Mouse (Mus musculus) spleen, adult 18-20 months (tissue): ENCODE measurements around the gene Gm12258.
"Not testable (repeated sequence)": the region's sequence is repeated elsewhere in the genome, so short reads cannot be mapped to it uniquely, and the experiment has no call there.

Experiments
- DNase-seq, 2 experiments: peaks; one replicate each; pipeline ENCODE4 v3.0.0; 2022; ENCODE audit warnings: mixed read lengths in 2 of 2

Gm12258 gene

DNA sequence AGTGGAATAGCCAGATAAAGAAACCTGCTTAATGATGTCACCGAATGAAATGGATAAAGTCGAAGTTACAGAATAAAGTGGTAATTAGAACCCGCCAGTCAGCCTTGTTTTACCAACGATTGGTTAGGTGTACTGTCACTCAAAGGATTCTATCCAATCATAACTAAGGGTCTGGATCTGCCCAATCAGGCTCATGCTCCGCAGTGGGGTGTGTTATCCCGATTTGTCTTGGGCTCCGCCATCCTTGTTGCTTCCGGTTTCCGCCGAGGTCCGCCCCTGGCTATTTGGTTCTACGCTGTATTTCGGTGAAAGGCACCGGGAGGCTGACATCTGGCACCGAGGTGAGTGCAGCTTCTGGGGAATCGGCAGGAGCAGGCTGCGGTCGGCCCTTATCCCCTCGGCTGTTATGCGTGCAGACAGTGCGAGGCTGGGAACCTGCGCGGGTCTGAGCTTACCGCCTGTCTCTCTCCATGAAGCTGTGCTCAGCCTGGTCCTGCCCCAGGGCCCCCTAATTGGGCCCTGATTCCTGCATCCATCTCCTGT lies at the start of gene Gm12258:
TSS of gene Gm12258 (plus strand) at position 240 of the 543 bp plus-strand sequence.
- peak; percentile 61 to 68 for DNase-seq

DNA sequence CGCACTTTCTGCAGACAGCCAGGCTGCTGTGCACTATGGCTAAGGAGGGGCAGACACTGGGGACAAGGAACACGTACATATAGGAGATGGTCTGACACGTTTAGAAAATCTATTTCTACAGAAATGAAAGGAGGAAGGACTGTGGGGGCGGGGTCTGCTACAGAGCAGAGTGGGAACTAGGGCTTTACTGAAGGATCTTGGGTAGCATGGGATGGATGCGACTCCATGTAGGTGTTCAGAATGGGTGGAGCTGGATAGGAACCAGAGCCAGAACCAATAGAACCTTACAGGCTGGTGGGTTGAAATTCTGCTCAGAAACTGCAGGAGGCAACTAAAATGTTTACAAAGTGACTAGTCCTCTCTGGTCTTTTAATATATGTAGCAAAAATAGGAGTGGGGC lies 47.2 kb upstream of the Gm12258 start:
- DNase-seq, result no peak

DNA sequence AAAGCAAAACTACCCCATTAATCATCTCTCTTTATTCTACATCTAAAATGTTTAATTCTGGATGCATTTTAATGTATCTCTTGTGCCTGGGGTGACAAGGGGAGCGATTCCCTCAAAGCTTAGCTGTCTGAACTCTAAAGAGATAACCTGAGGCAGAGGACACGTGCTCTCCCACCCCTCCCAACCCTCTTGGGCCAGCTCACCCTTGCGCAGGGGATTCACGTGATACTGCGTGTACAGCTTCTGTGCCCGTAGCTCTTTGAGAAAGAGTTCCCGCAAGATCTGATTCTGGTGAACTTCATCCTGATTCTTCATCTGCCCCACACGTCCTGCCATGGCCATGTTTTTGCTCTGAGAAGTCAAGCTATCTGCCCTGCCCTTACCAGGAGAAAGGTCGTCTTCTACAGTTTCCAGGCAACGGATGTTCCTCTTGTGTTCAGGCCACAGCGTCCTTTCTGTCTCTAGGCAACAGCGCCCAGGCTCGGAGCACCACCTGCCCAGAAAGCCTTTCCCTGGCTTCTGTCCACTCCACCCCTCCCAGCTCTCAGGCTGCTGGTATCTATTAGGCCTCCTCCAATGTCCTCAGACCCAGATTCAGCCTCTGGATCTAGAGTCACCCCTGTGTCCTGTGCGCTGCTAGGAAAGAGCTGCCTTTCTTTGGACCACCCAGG lies 45.3 kb upstream of the Gm12258 start, which contains the start of gene Fam183b:
TSS of gene Fam183b (minus strand) at position 403 of the 671 bp plus-strand sequence.
- no peak for DNase-seq

DNA sequence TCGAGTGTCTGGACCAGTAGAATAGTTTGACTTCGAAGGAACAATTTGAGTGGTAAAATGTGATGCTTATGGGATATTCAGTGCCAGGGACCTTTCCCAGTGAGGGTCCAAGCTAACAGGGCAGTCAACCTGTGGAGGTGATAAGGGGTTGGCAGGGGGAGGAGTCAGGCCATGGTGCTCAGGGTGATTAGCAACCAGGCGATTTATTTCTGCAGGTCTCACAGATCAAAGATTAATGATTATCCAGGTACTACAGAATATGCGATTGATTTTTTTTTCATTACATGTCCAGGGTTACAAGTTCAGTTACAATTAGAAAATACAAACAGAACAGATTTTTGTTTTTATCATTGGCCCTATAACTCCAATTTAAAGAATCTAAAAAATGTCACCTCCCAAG lies 43.1 kb upstream of the Gm12258 start:
- no peak for DNase-seq

DNA sequence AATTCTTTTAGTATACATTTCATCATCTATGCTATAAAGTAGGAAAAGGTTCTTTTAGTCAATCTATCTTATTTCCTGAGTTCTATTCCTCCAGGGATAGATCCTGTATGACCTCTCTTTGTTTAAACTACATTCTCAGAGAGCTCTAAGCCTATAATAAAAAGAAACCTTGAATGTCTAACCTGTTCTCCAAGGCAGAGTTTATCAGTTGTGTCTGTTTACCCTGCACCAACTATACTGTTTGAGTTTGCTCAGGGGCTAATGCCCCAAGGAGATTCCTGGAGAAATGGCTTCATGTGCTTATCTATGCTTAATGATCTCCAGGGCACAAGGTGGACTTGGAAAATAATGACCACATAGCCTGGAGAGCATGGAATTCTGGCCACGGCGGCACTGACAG lies 42.6 kb upstream of the Gm12258 start:
- no peak for DNase-seq

DNA sequence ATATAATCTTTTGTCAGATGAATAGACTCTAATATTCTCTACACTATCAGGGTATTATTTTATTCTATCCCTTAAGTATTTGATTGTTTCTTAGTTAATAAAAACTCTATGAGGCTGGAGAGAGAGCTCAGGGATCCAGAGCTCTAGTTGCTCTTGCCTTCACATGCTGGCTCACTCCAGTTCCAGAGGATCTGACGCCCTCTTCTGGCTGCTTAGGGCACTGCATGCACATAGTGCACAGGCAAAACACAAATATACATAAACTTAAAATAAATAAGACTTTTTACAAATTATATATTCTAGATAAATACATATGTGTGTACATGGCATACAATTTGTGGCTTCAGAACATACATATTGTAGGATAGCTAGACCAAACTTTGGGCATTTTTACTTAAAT lies 35.0 kb upstream of the Gm12258 start:
- DNase-seq, result no peak

DNA sequence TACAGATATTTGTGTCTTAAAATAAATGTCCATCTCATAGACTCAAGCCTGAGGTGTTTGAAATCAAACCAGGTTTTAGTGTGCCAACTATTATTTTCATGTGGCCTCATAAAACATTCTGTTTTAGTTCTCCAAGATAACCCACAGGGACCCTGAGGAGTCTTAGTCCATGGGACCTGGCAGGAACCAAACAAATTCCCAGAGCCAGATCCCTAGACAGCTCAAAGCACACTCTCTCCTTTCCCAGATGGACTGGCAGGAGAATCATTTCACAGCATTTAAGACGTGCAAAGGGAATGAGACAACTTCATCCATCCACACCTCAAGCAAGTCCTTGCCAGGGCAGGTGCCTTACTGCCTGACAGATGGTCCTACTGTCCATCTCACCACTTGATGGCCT lies 32.3 kb upstream of the Gm12258 start, which contains the start of gene Olfr313:
TSS of gene Olfr313 (plus strand) at position 301 of the 400 bp plus-strand sequence.
- DNase-seq, result not testable (repeated sequence)

DNA sequence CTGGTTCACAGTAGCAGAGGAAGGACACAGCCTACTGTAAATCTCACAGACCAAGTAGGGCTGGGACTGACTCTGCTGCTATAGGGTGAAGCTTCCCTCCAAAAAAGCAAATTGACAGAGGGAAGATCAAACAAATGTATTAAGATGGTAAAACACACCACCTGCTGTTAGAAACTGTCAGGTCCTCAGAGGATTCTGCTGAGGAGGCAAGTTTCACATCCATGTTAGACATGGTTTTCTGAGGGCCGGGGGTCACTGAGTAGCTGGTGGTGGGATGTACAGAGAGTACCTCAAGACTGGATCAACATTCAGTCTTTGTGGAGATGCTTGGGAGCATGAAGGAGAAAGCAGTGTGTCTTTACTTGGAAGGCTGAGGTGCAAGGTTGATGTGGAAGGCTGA lies 31.3 kb upstream of the Gm12258 start:
- DNase-seq, result no peak

DNA sequence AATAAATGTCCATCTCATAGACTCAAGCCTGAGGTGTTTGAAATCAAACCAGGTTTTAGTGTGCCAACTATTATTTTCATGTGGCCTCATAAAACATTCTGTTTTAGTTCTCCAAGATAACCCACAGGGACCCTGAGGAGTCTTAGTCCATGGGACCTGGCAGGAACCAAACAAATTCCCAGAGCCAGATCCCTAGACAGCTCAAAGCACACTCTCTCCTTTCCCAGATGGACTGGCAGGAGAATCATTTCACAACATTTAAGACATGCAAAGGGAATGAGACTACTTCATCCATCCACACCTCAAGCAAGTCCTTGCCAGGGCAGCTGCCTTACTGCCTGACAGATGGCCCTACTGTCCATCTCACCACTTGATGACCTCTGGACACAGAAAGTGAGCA lies 18.0 kb upstream of the Gm12258 start, which contains the start of gene Olfr312:
TSS of gene Olfr312 (plus strand) at position 301 of the 400 bp plus-strand sequence.
- not testable (repeated sequence) for DNase-seq

DNA sequence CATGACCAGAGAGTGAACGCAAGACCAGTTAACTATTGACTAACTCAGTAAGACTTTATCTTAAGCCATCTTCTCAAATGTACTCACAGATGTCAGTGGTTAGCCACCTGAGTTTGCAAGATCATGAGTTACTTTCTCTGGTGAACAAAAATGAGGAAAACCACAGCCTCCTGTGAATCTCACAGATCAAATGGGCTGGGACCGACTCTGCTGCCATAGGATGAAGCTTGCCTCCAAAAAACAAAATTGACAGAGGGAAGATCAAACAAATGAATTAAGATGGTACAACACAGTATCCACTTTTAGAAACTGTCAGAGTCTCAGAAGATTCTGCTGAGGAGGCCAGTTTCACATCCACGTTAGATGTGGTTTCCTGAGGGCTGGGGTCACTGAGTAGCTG lies 17.2 kb upstream of the Gm12258 start:
- DNase-seq, result no peak

DNA sequence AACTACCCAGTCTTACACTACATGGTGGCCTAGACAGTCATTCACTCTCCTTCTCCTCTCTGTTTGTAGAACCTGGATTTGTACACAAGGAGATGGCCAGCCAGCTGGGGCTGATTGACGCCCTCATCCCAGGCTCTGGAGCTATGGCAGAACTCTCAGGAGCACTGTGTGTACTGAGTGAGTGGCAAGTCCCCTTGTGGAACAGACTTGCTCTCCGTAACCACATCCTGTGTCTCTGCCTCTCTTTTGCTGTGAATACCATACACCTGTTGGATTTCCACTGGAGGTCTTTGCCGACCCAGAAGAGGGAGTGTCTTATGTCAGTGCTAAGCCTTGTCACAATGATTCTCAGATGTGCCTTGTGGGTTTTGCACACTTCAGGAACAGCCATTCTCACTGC lies 14.4 kb upstream of the Gm12258 start:
- DNase-seq, result not testable (repeated sequence)

DNA sequence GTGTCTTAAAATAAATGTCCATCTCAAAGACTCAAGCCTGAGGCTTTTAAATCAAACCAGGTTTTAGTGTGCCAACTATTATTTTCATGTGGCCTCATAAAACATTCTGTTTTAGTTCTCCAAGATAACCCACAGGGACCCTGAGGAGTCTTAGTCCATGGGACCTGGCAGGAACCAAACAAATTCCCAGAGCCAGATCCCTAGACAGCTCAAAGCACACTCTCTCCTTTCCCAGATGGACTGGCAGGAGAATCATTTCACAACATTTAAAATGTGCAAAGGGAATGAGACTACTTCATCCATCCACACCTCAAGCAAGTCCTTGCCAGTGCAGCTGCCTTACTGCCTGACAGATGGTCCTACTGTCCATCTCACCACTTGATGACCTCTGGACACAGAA lies 8.0 kb upstream of the Gm12258 start, which contains the start of gene Olfr311:
TSS of gene Olfr311 (plus strand) at position 301 of the 400 bp plus-strand sequence.
- not testable (repeated sequence) for DNase-seq

DNA sequence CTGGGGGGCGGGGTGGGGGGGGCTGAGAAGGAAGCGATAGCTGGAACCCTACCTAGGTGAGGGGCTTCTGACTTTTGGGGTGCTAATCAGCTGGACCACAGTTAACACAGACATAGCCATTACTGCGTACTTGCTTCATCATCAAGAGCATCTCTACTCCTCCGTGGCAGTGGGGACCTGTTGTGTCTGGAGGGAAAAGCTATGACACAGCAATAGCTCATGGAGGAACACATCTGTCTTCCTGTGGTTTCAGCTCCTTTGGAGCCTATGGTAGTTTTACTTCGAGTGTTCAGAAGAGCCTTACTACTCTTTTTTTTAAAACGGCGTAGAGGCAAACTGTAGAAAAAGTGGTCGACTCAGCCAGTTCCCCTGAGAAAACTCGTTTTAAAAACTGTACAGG lies 678 bp downstream of the Gm12258 start:
- DNase-seq, result no peak

DNA sequence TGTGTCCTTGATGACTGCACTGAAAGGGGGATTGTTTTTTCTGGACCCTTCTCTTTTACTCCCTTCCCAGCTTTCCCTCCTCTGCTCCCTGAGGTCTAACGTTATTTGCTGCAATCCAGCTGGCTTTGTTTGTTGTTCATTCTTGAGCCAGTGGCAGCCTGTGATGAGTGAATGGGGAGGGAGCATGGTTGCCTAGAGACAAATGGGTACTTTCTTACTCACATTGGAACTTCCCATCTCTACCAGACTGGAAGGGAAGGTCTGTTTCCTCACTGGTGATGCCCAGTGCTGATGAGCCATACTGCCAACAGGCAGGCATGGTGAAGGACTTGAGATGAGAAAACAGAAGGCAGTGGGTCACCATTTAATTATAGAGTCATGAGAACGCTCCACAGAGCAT lies 2.8 kb downstream of the Gm12258 start:
- no peak for DNase-seq

DNA sequence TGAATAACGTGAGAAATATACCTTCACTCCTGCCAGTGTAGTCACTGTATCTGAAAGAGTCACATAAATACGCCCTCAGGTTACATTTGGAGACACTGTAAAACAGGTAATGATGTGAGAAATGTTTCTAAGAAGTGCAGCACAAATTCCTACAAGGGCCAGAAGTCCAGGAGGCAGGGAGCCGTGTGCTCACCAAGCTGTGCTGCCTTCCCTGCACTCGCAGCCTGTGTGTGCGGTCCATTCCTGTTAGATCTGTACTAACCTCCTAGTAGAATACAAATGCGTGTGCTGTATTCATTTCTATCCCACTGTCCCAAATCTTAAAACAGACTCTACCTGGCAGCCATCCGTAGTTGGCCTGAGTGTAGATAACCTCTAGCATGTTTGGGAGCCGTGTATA lies 13.8 kb downstream of the Gm12258 start:
- no peak for DNase-seq

DNA sequence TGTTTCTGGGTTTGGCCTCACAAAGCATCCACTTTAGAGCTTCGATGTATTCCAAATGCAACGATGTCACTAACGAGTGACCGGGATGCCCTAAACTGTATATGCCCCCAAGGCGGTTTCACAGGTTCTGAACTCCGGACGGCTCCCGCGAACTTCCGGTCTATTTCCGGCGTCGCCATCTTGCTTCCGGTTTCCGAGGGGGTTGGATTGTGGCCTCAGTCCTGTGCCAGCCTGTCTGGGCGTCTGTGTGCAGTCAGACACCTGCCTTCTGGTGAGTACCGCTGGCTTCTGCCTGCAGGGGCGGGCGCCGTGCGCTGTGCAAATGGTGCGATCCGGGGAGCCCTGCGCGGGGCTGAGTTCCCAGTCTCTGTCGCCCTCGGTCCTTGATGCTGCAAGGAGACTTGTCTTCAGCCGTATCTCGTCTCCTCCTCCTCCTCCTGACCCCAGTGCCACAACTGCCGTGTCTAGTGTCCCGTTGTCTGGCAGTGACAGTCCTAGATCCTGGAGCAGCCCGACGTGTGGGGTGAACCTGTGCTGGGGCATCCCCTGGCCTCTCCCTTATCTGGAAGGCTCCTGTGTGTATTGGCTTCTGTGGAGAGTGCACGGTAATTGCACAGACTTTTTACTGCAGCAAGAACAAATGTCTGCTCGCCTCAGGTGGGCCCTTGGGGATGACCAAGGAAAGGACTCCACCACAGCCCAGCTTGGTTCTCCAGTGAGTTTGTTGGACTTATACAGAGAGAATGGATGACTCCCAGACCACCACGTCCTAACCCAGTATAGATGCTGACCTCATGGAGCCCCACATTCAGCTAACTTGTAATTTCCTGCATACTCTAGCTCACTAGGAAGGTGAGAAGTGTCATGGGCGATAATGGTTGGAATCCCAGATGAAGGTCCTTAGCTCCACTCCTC lies 20.3 kb downstream of the Gm12258 start, which contains the start of gene 2810021J22Rik:
TSS of gene 2810021J22Rik (plus strand) at position 178 of the 915 bp plus-strand sequence.
- DNase-seq, result peak; percentile 66 to 72

DNA sequence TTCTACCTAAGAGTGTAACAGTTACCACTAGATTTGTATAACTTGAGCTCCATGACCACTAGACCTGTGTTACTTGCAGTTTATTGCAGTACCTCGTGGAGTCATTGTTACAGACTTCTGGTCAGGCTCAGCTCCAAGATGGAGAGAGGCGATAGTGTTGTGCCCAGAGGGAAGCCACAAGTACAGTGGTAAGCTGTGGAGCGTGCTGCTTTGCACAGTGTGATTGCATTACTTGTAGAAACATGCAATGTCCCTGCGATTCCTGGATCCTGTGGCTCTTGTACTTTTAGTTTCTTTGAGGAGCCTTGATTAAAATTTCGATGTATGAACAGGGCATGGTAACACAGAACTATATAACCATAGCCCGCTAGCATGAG lies 21.0 kb downstream of the Gm12258 start:
- no peak for DNase-seq

DNA sequence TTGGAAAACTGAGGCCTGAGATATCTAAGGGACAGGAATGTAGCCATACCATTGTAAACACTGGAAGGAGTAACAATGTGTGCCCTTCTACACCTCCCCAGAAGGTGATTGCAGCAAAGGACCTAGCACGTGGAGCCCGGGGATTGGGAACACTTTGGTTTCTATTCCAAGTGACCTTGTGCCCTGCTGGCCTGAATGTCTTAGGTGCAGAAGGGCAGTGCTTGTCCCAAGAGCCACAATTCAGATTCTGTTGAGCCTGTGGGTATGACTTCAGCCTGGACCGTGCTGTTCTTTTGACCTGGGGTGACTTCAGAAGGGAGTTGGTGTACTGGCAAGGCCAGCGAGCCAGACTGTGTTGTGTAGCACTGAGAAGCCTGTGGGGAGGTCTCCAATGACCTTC lies 24.0 kb downstream of the Gm12258 start:
- no peak for DNase-seq

DNA sequence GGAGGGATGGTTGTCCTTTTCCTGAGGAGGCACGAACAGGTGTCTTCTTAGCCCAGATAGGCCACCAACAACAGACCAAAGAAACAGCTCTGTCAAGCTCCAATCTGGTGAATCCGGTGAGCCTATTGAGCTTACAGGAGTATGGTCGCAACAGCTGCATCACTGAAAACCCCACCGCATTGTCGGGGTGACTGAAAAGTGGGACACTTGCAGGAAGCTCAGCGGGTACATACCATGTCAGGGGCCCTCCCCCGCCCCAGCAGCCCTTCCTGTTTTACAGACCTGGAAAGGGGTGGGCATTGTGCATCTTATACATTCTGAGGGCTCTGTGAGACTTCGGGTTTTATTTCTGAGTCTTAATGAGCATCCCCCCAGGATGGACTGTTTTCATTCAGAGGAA lies 36.8 kb downstream of the Gm12258 start:
- no peak for DNase-seq

DNA sequence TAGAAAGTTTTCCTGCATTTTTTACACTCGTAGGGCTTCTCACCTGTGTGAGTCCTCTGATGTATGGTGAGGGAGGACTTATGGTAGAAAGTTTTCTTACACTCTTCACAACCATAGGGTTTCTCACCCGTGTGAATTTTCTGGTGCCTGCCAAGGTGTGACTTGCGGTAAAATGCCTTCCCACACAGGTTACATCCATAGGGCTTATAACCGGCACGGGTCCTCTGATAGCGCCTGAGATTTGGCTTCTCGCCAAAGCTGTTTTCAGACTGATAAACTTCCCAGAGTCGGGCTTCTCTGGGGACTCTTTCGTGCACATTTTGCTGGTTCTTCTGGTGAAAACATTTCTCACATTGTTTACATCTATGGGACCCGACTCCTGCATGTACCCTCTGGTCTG lies 43.6 kb downstream of the Gm12258 start:
- no peak for DNase-seq

DNA sequence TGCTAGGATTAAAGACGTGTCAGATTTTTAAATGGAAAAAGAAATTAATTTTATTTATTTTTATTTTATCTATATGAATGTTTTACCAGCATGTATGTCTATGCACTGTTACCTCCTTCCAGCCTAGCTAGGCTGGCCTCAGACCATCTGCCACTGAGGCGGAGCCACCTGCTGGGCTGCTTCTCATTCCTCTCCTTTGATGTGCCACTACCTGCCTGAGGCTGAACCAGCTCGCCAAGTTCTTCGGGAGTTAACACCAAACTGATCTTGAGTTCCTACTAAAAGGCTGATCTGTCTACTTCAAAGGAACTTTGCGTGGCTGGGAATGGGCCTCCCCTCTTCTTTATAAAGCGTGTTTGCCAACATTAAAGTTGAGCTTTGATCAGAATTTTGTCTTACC lies 47.5 kb downstream of the Gm12258 start:
- DNase-seq, result no peak

DNA sequence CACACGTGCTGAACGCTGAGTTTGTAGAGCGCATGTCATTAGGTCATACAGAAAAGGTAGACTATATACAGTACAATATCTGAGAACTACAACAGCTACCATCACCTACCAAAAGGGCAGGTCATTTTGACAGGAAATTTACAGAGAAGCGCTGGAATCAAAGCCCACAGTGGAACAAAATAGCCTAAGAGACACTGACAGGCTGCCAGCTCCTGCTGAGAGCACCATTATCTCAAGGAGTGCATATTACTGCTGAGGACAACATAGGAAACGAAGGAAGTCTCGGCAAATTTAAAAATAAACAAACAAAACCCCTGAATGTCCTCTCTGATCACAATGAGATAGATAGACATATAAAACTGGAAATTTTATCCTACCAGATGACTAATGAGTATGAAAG lies 50.5 kb downstream of the Gm12258 start:
- no peak for DNase-seq

DNA sequence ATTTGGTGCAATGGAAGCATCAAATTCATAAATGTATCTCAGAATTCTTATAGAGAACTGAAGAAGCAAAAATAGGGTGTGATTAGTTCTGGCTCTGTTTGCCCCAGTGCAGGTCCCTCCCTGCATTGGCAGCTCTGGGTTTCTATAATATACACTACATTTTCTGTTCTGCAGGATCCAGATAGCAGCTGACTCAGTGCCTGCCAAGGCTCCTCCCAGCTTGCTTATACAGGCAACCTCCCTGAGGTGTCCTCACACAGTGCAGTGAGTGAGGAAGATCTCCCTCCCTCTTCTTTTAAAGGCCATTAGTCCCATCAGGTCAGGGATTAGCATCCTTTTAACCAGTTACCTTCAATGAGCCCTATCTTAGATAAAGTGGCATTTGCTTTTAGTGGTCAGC lies 54.1 kb downstream of the Gm12258 start:
- no peak for DNase-seq
